In genomic region chr16:77401185-77401943, GRCm38 (mm10) we compare ENCODE assay signal across 10 mouse cellular contexts.
DNase-seq lines count a peak whose midpoint lies in the region; ATAC-seq and TF ChIP-seq lines count a peak whose summit lies in the region.
"Had no signal": no experiment of that assay in that cellular context is flagged by ENCODE, and none has a peak within 500 bp of the region (broad histone marks: within the 10 kb centered on the region; RNA-seq: fewer than 3 reads in every experiment).

No protein-coding gene starts in this region.

- H3K4me1 ChIP-seq in heart, embryonic 10.5 days, result peaks cover 11% of the 10 kb centered on the region
- H3K4me1 ChIP-seq in testis, adult 2 months (ENCODE audit: control insufficient read depth, insufficient read depth, low read length), result peaks cover 8% of the 10 kb centered on the region
- peaks cover 64% of the 10 kb centered on the region for H3K4me1 ChIP-seq in midbrain, embryonic 11.5 days (ENCODE audit: control insufficient read depth, insufficient read depth, low read length)
- no peaks in the 10 kb centered on the region for H3K4me1 ChIP-seq in thymus, adult 2 months (replicated peaks; ENCODE audit: control insufficient read depth, insufficient read depth, low read length)

- intact Hi-C loops in heart, postnatal 25 days (cut with DNase I), result no loop called here

- H3K9me3 ChIP-seq in heart, embryonic 10.5 days, result no peaks in the 10 kb centered on the region
- H3K9me3 ChIP-seq in midbrain, embryonic 11.5 days (ENCODE audit: control insufficient read depth, low read length), result no peaks in the 10 kb centered on the region

- no peak for TF ChIP-seq POLR2A in testis, adult 2 months (IDR thresholded peaks at IDR 0.05; ENCODE audit: control insufficient read depth, low read depth, low read length)
- no peak for TF ChIP-seq POLR2A in thymus, adult 2 months (IDR thresholded peaks at IDR 0.05; ENCODE audit: control insufficient read depth, extremely low read depth, insufficient read depth, low read length, poor library complexity)

- 67% methylated on average over 4 of the region's 4 CpGs for WGBS in heart, embryonic 10.5 days
- WGBS in midbrain, embryonic 11.5 days, result 19% methylated on average over 4 of the region's 4 CpGs
- 92% methylated on average over 4 of the region's 4 CpGs for WGBS in thymus, adult 2 months

- H3K36me3 ChIP-seq in heart, embryonic 10.5 days, result no peaks in the 10 kb centered on the region
- H3K36me3 ChIP-seq in testis, adult 2 months (ENCODE audit: control insufficient read depth, insufficient read depth, low read length), result no peaks in the 10 kb centered on the region
- no peaks in the 10 kb centered on the region for H3K36me3 ChIP-seq in midbrain, embryonic 11.5 days (ENCODE audit: control insufficient read depth, insufficient read depth, low read length)
- no peaks in the 10 kb centered on the region for H3K36me3 ChIP-seq in thymus, adult 2 months (ENCODE audit: control insufficient read depth, insufficient read depth, low read length)

- peak overlapping the region; percentile 61 for H3K9ac ChIP-seq in midbrain, embryonic 11.5 days (ENCODE audit: low read length)

- no peaks in the 10 kb centered on the region for H3K27me3 ChIP-seq in heart, embryonic 10.5 days (ENCODE audit: insufficient read depth, poor library complexity, severe bottlenecking)
- H3K27me3 ChIP-seq in testis, adult 2 months (ENCODE audit: control insufficient read depth, insufficient read depth, low read length), result no peaks in the 10 kb centered on the region
- H3K27me3 ChIP-seq in midbrain, embryonic 11.5 days (ENCODE audit: control insufficient read depth, insufficient read depth, low read length), result no peaks in the 10 kb centered on the region
- H3K27me3 ChIP-seq in thymus, adult 2 months (ENCODE audit: control insufficient read depth, insufficient read depth, low read length), result no peaks in the 10 kb centered on the region

- ATAC-seq in midbrain, embryonic 11.5 days (ENCODE audit: low FRiP score), result peak; percentile 31; the same call in 1 of the 2 replicates
- ATAC-seq in granulocyte monocyte progenitor cell, adult 5-6 weeks (replicated peaks; ENCODE audit: poor library complexity, severe bottlenecking), result no peak

- no peak for DNase-seq in heart, embryonic 10.5 days (ENCODE audit: low spot score)
- DNase-seq in heart, postnatal 25 days (ENCODE audit: low spot score), result no peak
- no peak for DNase-seq in testis, postnatal 10 days (ENCODE audit: low spot score)
- DNase-seq in midbrain, embryonic 11.5 days (ENCODE audit: low spot score, missing footprints), result peak; percentile 92
- DNase-seq in thymus, adult 2 months, result no peak
- DNase-seq in frontal cortex, postnatal 36 days (ENCODE audit: low spot score in 2 of 2), result no peak
- DNase-seq: B cell, adult 2 months; lung, adult 18-20 months had no signal

- peak overlapping the region; percentile 86 for H3K27ac ChIP-seq in heart, embryonic 10.5 days
- peak overlapping the region; percentile 93 for H3K27ac ChIP-seq in testis, adult 2 months (ENCODE audit: control insufficient read depth, insufficient read depth, low read depth, low read length)
- H3K27ac ChIP-seq in midbrain, embryonic 11.5 days (ENCODE audit: low read depth, low read length), result peak overlapping the region; percentile 99
- no peak overlapping the region for H3K27ac ChIP-seq in thymus, adult 2 months (ENCODE audit: control insufficient read depth, insufficient read depth, low read length)

- TF ChIP-seq CTCF in testis, adult 2 months (IDR thresholded peaks at IDR 0.05; ENCODE audit: control insufficient read depth, insufficient read depth, insufficient replicate concordance, low read depth, low read length), result no peak
- no peak for TF ChIP-seq CTCF in thymus, adult 2 months (IDR thresholded peaks at IDR 0.05; ENCODE audit: borderline replicate concordance, control insufficient read depth, extremely low read depth, insufficient read depth, low read length, poor library complexity)

- no peak overlapping the region; the same call in 1 of the 2 replicates for H3K4me3 ChIP-seq in heart, embryonic 10.5 days
- no peak overlapping the region for H3K4me3 ChIP-seq in testis, adult 2 months (ENCODE audit: control insufficient read depth, low read depth, low read length)
- H3K4me3 ChIP-seq in midbrain, embryonic 11.5 days (ENCODE audit: low read depth, low read length), result peak overlapping the region; percentile 32; the same call in 1 of the 2 replicates
- no peak overlapping the region for H3K4me3 ChIP-seq in thymus, adult 2 months (ENCODE audit: control insufficient read depth, insufficient read depth, low read length)

- peak overlapping the region; percentile 65 for H3K4me2 ChIP-seq in midbrain, embryonic 11.5 days
